Mouse (Mus musculus) CH12.LX (cell line): ENCODE data around the gene Abcf2. TPM values are rescaled to one million over a fixed set of nuclear protein-coding genes. Genes with fewer than 3 reads are reported as not detected.
"Not testable (repeated sequence)": the region's sequence is repeated elsewhere in the genome, so short reads cannot be mapped to it uniquely, and the experiment has no call there.

ENCODE experiments used
- DNase-seq: peaks from one replicate; pipeline ENCODE4 v3.0.0-alpha.2; 2013; ENCODE audit errors: extremely low read depth
- H3K27ac ChIP-seq: 2 replicates; pipeline ENCODE4 v1.5.1; 2012; ENCODE audit warnings: low read depth, mild to moderate bottlenecking, control low read depth, moderate library complexity; ENCODE audit not compliant: insufficient read depth
- H3K27me3 ChIP-seq: replicated peaks from 2 replicates; pipeline ENCODE3; 2012; ENCODE audit warnings: inconsistent platforms
- H3K36me3 ChIP-seq, 2 experiments: replicated peaks in 1 of 2; 2 replicates each; pipeline versions ENCODE3 to v1.6.1; 2012; ENCODE audit warnings: inconsistent platforms in 1 of 2, low read length in 1 of 2, mild to moderate bottlenecking in 1 of 2, mixed read lengths in 1 of 2, moderate library complexity in 1 of 2; ENCODE audit not compliant: control insufficient read depth in 1 of 2, insufficient read depth in 1 of 2
- H3K4me1 ChIP-seq, 2 experiments: 2 replicates each; pipeline ENCODE4 v1.6.1; 2012; ENCODE audit warnings: inconsistent platforms in 1 of 2, moderate library complexity in 1 of 2; ENCODE audit not compliant: insufficient read depth in 2 of 2, control insufficient read depth in 1 of 2
- H3K4me2 ChIP-seq: 2 replicates; pipeline ENCODE4 v1.6.1; 2012; ENCODE audit warnings: low read depth, mild to moderate bottlenecking, control low read depth; ENCODE audit not compliant: poor library complexity, insufficient read depth, severe bottlenecking
- H3K4me3 ChIP-seq, 3 experiments: fragments of 150-350 bp in 1 of 3; sonication (generic) in 1 of 3; replicated peaks in 1 of 3; 2 replicates each; pipeline versions ENCODE3 to v1.5.1; 2011 to 2012; ENCODE audit warnings: low read depth in 2 of 3, low read length in 2 of 3, mild to moderate bottlenecking in 2 of 3, moderate library complexity in 2 of 3, control low read depth in 1 of 3, improper control_type of control experiment in 1 of 3, inconsistent platforms in 1 of 3, mixed read lengths in 1 of 3; ENCODE audit not compliant: poor library complexity in 1 of 3
- H3K79me2 ChIP-seq: replicated peaks from 2 replicates; pipeline ENCODE4 v1.6.1; 2012; ENCODE audit warnings: mild to moderate bottlenecking, moderate library complexity; ENCODE audit not compliant: control insufficient read depth, poor library complexity, insufficient read depth, severe bottlenecking; ENCODE audit errors: extremely low read depth
- H3K9ac ChIP-seq: 2 replicates; pipeline ENCODE4 v1.6.1; 2012; ENCODE audit warnings: low read depth, mild to moderate bottlenecking, control low read depth, moderate library complexity; ENCODE audit not compliant: insufficient read depth
- H3K9me3 ChIP-seq: replicated peaks from 2 replicates; pipeline ENCODE3; 2012; ENCODE audit warnings: low read length, inconsistent platforms, mixed read lengths
- CHD2 ChIP-seq: IDR thresholded peaks from 2 replicates; pipeline ENCODE4 v1.6.1; 2011; ENCODE audit warnings: low read length, improper control_type of control experiment
- CTCF ChIP-seq, 2 experiments: IDR thresholded peaks in 1 of 2; conservative IDR thresholded peaks in 1 of 2; 2 replicates each; pipeline ENCODE4 v1.5.1; 2011 to 2012; ENCODE audit warnings: low read depth in 2 of 2, low read length in 2 of 2, improper control_type of control experiment in 1 of 2, inconsistent platforms in 1 of 2, mild to moderate bottlenecking in 1 of 2, moderate library complexity in 1 of 2
- ELF1 ChIP-seq: IDR thresholded peaks from 2 replicates; pipeline ENCODE4 v1.6.1; 2014; ENCODE audit warnings: low read depth, mild to moderate bottlenecking, inconsistent platforms, low read length, improper control_type of control experiment
- ETS1 ChIP-seq: conservative IDR thresholded peaks from 2 replicates; pipeline ENCODE4 v1.6.1; 2012; ENCODE audit warnings: low read depth, mild to moderate bottlenecking, inconsistent platforms, low read length, improper control_type of control experiment, moderate library complexity
- JUND ChIP-seq: conservative IDR thresholded peaks from 2 replicates; pipeline ENCODE4 v1.6.1; 2011; ENCODE audit warnings: low read depth, low read length, improper control_type of control experiment
- MAFK ChIP-seq: IDR thresholded peaks from 2 replicates; pipeline ENCODE4 v1.6.1; 2011; ENCODE audit warnings: low read length, improper control_type of control experiment; ENCODE audit not compliant: insufficient replicate concordance
- MAX ChIP-seq: IDR thresholded peaks from 2 replicates; pipeline ENCODE4 v1.6.1; 2011; ENCODE audit warnings: low read length, improper control_type of control experiment
- MEF2A ChIP-seq: IDR thresholded peaks from 2 replicates; pipeline ENCODE4 v1.6.1; 2014; ENCODE audit warnings: low read depth, mild to moderate bottlenecking, inconsistent platforms, low read length, improper control_type of control experiment, borderline replicate concordance
- NELFE ChIP-seq: IDR thresholded peaks from 2 replicates; pipeline ENCODE4 v1.6.1; 2011; ENCODE audit warnings: low read depth, low read length, improper control_type of control experiment
- NRF1 ChIP-seq: IDR thresholded peaks from 2 replicates; pipeline ENCODE4 v1.6.1; 2014; ENCODE audit warnings: low read depth, mild to moderate bottlenecking, inconsistent platforms, low read length, improper control_type of control experiment, moderate library complexity
- PAX5 ChIP-seq: IDR thresholded peaks from 2 replicates; pipeline ENCODE4 v1.6.1; 2012; ENCODE audit warnings: low read length, inconsistent platforms, mixed read lengths
- POLR2AphosphoS2 ChIP-seq: IDR thresholded peaks from 2 replicates; pipeline ENCODE4 v1.6.1; 2011; ENCODE audit warnings: low read depth, low read length, improper control_type of control experiment
- TCF12 ChIP-seq: IDR thresholded peaks from 2 replicates; pipeline ENCODE4 v1.6.1; 2014; ENCODE audit warnings: low read depth, mild to moderate bottlenecking, inconsistent platforms, low read length, improper control_type of control experiment
- USF1 ChIP-seq: IDR thresholded peaks from 2 replicates; pipeline ENCODE4 v1.6.1; 2014; ENCODE audit warnings: low read depth, mild to moderate bottlenecking, inconsistent platforms, low read length, improper control_type of control experiment
- ZKSCAN1 ChIP-seq: IDR thresholded peaks from 2 replicates; pipeline ENCODE4 v1.6.1; 2012; ENCODE audit warnings: low read depth, inconsistent platforms, low read length, improper control_type of control experiment, borderline replicate concordance
- ZNF384 ChIP-seq: IDR thresholded peaks from 2 replicates; pipeline ENCODE4 v1.6.1; 2012; ENCODE audit warnings: low read depth, low read length, improper control_type of control experiment, inconsistent platforms
- dilution Hi-C: fragments of 300-500 bp; cut with MboI; formaldehyde crosslinking; loops from 2 replicates; pipeline ENCODE4 v1.14.3; 2020; ENCODE audit warnings: low sequenced_read_pairs; ENCODE audit not compliant: extremely low pct_unique_long_range_greater_than_20kb, extremely low pct_ligation_motif_present
- in situ Hi-C: fragments of 300-500 bp; cut with MboI; formaldehyde crosslinking; loops from 3 replicates; pipeline ENCODE4 v1.14.3; 2019; ENCODE audit warnings: low sequenced_read_pairs, low pct_ligation_motif_present, low pct_unique_long_range_greater_than_20kb, mixed read lengths
- polyA plus RNA-seq: library from polyadenylated mRNA; unstranded; fragments of >175 nt; gene quantifications from 2 replicates; pipeline ENCODE4 v1.2.1, GENCODE M21; 2012; ENCODE audit warnings: low read depth; ENCODE audit not compliant: insufficient read length
- total RNA-seq, 2 experiments: library from RNA; depleted of rRNA; stranded (reverse); fragments of 300-350 nt in 1 of 2; fragments of >200 nt in 1 of 2; gene quantifications; 2 replicates each; pipeline ENCODE4 v1.2.3; 2012 to 2014

Gene Abcf2
- total and polyA plus RNA-seq, 3 experiments: 118 to 162 (median 162) TPM

- no peak within 1 kb of the TSS for H3K4me2 ChIP-seq
- H3K9ac ChIP-seq: no peak within 1 kb of the TSS
- H3K4me1 ChIP-seq: peaks cover 3 to 11% of the 10 kb centered on the region in 2 experiments; a peak in 2 of 4 replicates
- H3K36me3 ChIP-seq: no peaks in the 10 kb centered on the region
- in situ Hi-C loops: no loop called here
- TF ChIP-seq JUND (no peak), CTCF (conservative IDR thresholded peaks at IDR 0.05 in 1 of 2, IDR thresholded peaks at IDR 0.05 in 1 of 2; ENCODE audit: low read depth in 2 of 2, low read length in 2 of 2) (no peak), ELF1 (no peak), MAX (no peak), MAFK (no peak), ZNF384 (no peak), NELFE (no peak), TCF12 (no peak)
- TF ChIP-seq, all 38 proteins: peak for 0
- no peaks in the 10 kb centered on the region for H3K79me2 ChIP-seq
- peaks cover 3% of the 10 kb centered on the region for H3K9me3 ChIP-seq
- no peak within 1 kb of the TSS; the same call in 1 of the 2 replicates for H3K27ac ChIP-seq
- dilution Hi-C loops: no loop called here
- no peak for DNase-seq
- H3K27me3 ChIP-seq: peaks cover 19% of the 10 kb centered on the region
- no peak within 1 kb of the TSS for H3K4me3 ChIP-seq
These were observed 20.6 kb downstream of the Abcf2 start, which contains the start of gene 4931409K22Rik for GRCm38 (mm10) chr5:24556709-24557108. 4931409K22Rik (minus strand) TSS chr5:24556809.

GRCm38 (mm10) chr5:24555335-24555734 lies 21.9 kb downstream of the Abcf2 start:
- H3K36me3 ChIP-seq, H3K9me3 ChIP-seq, in situ Hi-C loops, H3K4me3 ChIP-seq, H3K9ac ChIP-seq, H3K79me2 ChIP-seq, DNase-seq, dilution Hi-C loops, H3K4me2 ChIP-seq, H3K27ac ChIP-seq: not testable (repeated sequence)
- Histone ChIP-seq H3K27me3 (peaks cover 31% of the 10 kb centered on the region), H3K4me1 (peaks cover 3 to 11% of the 10 kb centered on the region in 2 experiments; a peak in 2 of 4 replicates)

GRCm38 (mm10) chr5:24553621-24554244 lies 23.5 kb downstream of the Abcf2 start:
- peaks cover 45% of the 10 kb centered on the region for H3K27me3 ChIP-seq
- H3K9ac ChIP-seq: no peak overlapping the region
- DNase-seq: no peak
- no peak overlapping the region for H3K4me3 ChIP-seq
- peaks cover 3% of the 10 kb centered on the region for H3K9me3 ChIP-seq
- H3K4me1 ChIP-seq: peaks cover 3 to 11% of the 10 kb centered on the region in 2 experiments; a peak in 2 of 4 replicates
- TF ChIP-seq ETS1 (no peak), CHD2 (no peak), USF1 (no peak), ZKSCAN1 (no peak), NRF1 (no peak), PAX5 (no peak), ZNF384 (no peak), POLR2AphosphoS2 (no peak), MEF2A (no peak)
- H3K79me2 ChIP-seq: no peaks in the 10 kb centered on the region
- no peak overlapping the region for H3K4me2 ChIP-seq
- dilution Hi-C loops: no loop called here
- H3K27ac ChIP-seq: no peak overlapping the region
- in situ Hi-C loops: no loop called here
- H3K36me3 ChIP-seq: no peaks in the 10 kb centered on the region
